Mouse (Mus musculus) erythroblast, embryonic 14.5 days (primary cell): ENCODE results near the gene Spns2.

Experiments used
- GATA1 ChIP-seq: IDR thresholded peaks from 2 replicates; pipeline ENCODE4 v1.6.1; 2012; ENCODE audit warnings: low read length, inconsistent platforms, mixed read lengths
- TAL1 ChIP-seq: IDR thresholded peaks from 3 replicates; pipeline ENCODE4 v1.6.1; 2012; ENCODE audit warnings: low read length, inconsistent platforms, mixed read lengths

DNA sequence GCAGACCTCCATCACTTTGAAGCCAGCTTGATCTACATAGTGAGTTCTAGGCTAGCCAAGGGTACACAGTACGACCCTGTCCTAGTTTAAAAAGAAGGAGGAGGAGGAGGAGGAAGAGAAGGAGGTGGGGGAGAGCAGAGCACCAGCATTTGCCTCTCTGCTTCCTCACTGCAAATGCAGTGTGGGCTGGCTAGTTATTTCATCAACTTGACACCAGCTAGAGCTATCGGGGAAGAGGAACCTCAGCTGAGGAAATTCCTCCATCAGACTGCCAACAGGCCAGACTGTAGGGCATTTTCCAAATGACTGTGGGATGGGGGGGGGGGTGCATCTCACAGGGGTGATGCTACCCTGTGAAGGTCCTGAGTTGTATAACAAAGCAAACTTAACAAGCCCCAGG lies 28.7 kb upstream of the Spns2 start:
- TF ChIP-seq GATA1, result no peak
- TF ChIP-seq TAL1, result no peak
